Mouse (Mus musculus) large intestine, adult 2 months (tissue): ENCODE data around the gene Atp8a2. TPM values are rescaled to one million over a fixed set of nuclear protein-coding genes. Genes with fewer than 3 reads are reported as not detected.
"Not testable (repeated sequence)": the region's sequence is repeated elsewhere in the genome, so short reads cannot be mapped to it uniquely, and the experiment has no call there.

Source experiments
- DNase-seq: peaks from one replicate; pipeline ENCODE4 v3.0.0-alpha.2; 2012; ENCODE audit warnings: low read depth, low spot score
- WGBS: fragments of 180-500 bp; shearing (Covaris S2); methylation state at CpG from one replicate; pipeline ENCODE4 v1.1.7; 2018; 5-methylcytosine and 5-hydroxymethylcytosine counted together
- polyA plus RNA-seq: library from polyadenylated mRNA; depleted of rRNA; stranded (reverse); fragments of >200 nt; gene quantifications from 2 replicates; pipeline ENCODE4 v1.2.3, GENCODE M21; 2012

Atp8a2 gene
- polyA plus RNA-seq, 1 experiment = 2.4 TPM

GRCm38 (mm10) chr14:59633988-59634387 lies 563.0 kb downstream of the Atp8a2 start:
- DNase-seq = no peak
- WGBS = 79% methylated on average over 9 of the region's 9 CpGs

- no peak for DNase-seq
- 67% methylated on average over 5 of the region's 5 CpGs for WGBS
Measured at GRCm38 (mm10) chr14:59633295-59633898, 563.6 kb downstream of the Atp8a2 start.

GRCm38 (mm10) chr14:59632067-59632466 lies 564.9 kb downstream of the Atp8a2 start:
- no peak for DNase-seq
- WGBS = 95% methylated on average over 6 of the region's 6 CpGs

GRCm38 (mm10) chr14:59630096-59630495 lies 566.9 kb downstream of the Atp8a2 start:
- WGBS = 92% methylated on average over 9 of the region's 9 CpGs
- DNase-seq = no peak

- DNase-seq = no peak
- 73% methylated on average over 15 of the region's 15 CpGs for WGBS
Measured at GRCm38 (mm10) chr14:59629308-59629707, 567.7 kb downstream of the Atp8a2 start.

- WGBS = 15% methylated on average over 7 of the region's 7 CpGs
- no peak for DNase-seq
Measured at GRCm38 (mm10) chr14:59627823-59628222, 569.2 kb downstream of the Atp8a2 start.

GRCm38 (mm10) chr14:59627142-59627680 lies 569.8 kb downstream of the Atp8a2 start:
- WGBS = 22% methylated on average over 9 of the region's 9 CpGs
- DNase-seq = no peak

- 20% methylated on average over 8 of the region's 8 CpGs for WGBS
- no peak for DNase-seq
Measured at GRCm38 (mm10) chr14:59626711-59627110, 570.3 kb downstream of the Atp8a2 start.

GRCm38 (mm10) chr14:59625806-59626364 lies 571.1 kb downstream of the Atp8a2 start:
- no peak for DNase-seq
- under 1% methylated on average over 51 of the region's 51 CpGs for WGBS

GRCm38 (mm10) chr14:59625158-59625805 lies 571.7 kb downstream of the Atp8a2 start, which contains the start of gene Shisa2:
Gene Shisa2 (plus strand): TSS chr14:59625308.
- under 1% methylated on average over 65 of the region's 65 CpGs for WGBS
- DNase-seq = peak; percentile 67

- DNase-seq = no peak
- WGBS = 30% methylated on average over 9 of the region's 9 CpGs
Measured at GRCm38 (mm10) chr14:59624326-59624885, 572.6 kb downstream of the Atp8a2 start.

- 23% methylated on average over 7 of the region's 7 CpGs for WGBS
- no peak for DNase-seq
Measured at GRCm38 (mm10) chr14:59616802-59617201, 580.2 kb downstream of the Atp8a2 start.

GRCm38 (mm10) chr14:59614149-59614548 lies 582.8 kb downstream of the Atp8a2 start:
- WGBS = 55% methylated on average over 3 of the region's 3 CpGs
- not testable (repeated sequence) for DNase-seq

- WGBS = 37% methylated on average over 14 of the region's 14 CpGs
- DNase-seq = no peak
Measured at GRCm38 (mm10) chr14:59612920-59613625, 583.9 kb downstream of the Atp8a2 start.

- DNase-seq = no peak
- WGBS = 68% methylated on average over 3 of the region's 3 CpGs
Measured at GRCm38 (mm10) chr14:59607021-59607420, 590.0 kb downstream of the Atp8a2 start.

GRCm38 (mm10) chr14:59605671-59606353 lies 591.2 kb downstream of the Atp8a2 start:
- WGBS = 12% methylated on average over 5 of the region's 5 CpGs

GRCm38 (mm10) chr14:59604002-59604645 lies 592.9 kb downstream of the Atp8a2 start:
- WGBS = 58% methylated on average over 5 of the region's 5 CpGs
- DNase-seq = no peak

More at GRCm38 (mm10) chr14:59605671-59606353, 591.2 kb downstream of the Atp8a2 start:
- no peak for DNase-seq

- WGBS = 2% methylated on average over 8 of the region's 8 CpGs
Measured at GRCm38 (mm10) chr14:59598260-59598627, 598.7 kb downstream of the Atp8a2 start.

More at GRCm38 (mm10) chr14:59598260-59598627, 598.7 kb downstream of the Atp8a2 start:
- no peak for DNase-seq
